Mouse (Mus musculus) neural tube, embryonic 13.5 days (tissue): Measurements from ENCODE around the gene Pigb. TPM values are rescaled to one million over a fixed set of nuclear protein-coding genes. Genes with fewer than 3 reads are reported as not detected.

ENCODE experiments used
- ATAC-seq: fragments of 200-750 bp; cut with Nextera tagmentation; 2 replicates; pipeline ENCODE4 v1.8.0; 2017; ENCODE audit warnings: low read depth, mild to moderate bottlenecking, moderate TSS enrichment, moderate library complexity
- H3K27ac ChIP-seq: fragments of 300-500 bp; sonication (generic); replicated peaks from 2 replicates; pipeline ENCODE4 v1.5.1; 2015; ENCODE audit warnings: moderate library complexity, mild to moderate bottlenecking, inconsistent platforms
- H3K27me3 ChIP-seq: fragments of 300-500 bp; sonication (generic); 2 replicates; pipeline ENCODE4 v1.6.1; 2015; ENCODE audit warnings: mild to moderate bottlenecking, inconsistent platforms
- H3K36me3 ChIP-seq: fragments of 300-500 bp; sonication (generic); 2 replicates; pipeline ENCODE4 v1.6.1; 2015; ENCODE audit warnings: mild to moderate bottlenecking, inconsistent platforms
- H3K4me1 ChIP-seq: fragments of 300-500 bp; sonication (generic); replicated peaks from 2 replicates; pipeline ENCODE4 v1.6.1; 2015; ENCODE audit warnings: inconsistent platforms
- H3K4me2 ChIP-seq: fragments of 300-500 bp; sonication (generic); 2 replicates; pipeline ENCODE4 v1.6.1; 2015; ENCODE audit warnings: inconsistent platforms, mild to moderate bottlenecking, moderate library complexity
- H3K4me3 ChIP-seq: fragments of 300-500 bp; sonication (generic); 2 replicates; pipeline ENCODE4 v1.5.1; 2015; ENCODE audit warnings: mild to moderate bottlenecking, inconsistent platforms
- H3K9ac ChIP-seq: fragments of 300-500 bp; sonication (generic); 2 replicates; pipeline ENCODE4 v1.6.1; 2015; ENCODE audit warnings: moderate library complexity, mild to moderate bottlenecking, inconsistent platforms
- H3K9me3 ChIP-seq: fragments of 300-500 bp; sonication (generic); 2 replicates; pipeline ENCODE4 v1.6.1; 2016; ENCODE audit warnings: inconsistent platforms
- WGBS: fragments of 180-500 bp; shearing (Covaris S2); methylation state at CpG from one replicate; pipeline ENCODE4 v1.1.7; 2015; 5-methylcytosine and 5-hydroxymethylcytosine counted together
- polyA plus RNA-seq: library from polyadenylated mRNA; unstranded; fragments of >200 nt; fragmentation: Nextera tagmentation; extraction: Ambion mirVana; gene quantifications from 2 replicates; pipeline ENCODE4 v1.2.1, GENCODE M21; 2015

The Pigb gene
- polyA plus RNA-seq, 1 experiment from 2014 or later, result 11.3 TPM

GRCm38 (mm10) chr9:73044146-73045079, 4.2 kb upstream of the Pigb start, which contains the start of gene Rab27a:
Rab27a (plus strand) TSS chr9:73044854.
- WGBS, result 1% methylated on average over 41 of the region's 41 CpGs
- Histone ChIP-seq H3K36me3 (no peaks in the 10 kb centered on the region), H3K27ac (0 out of 2 replicates have a peak within 1 kb of the TSS, but pooled peaks have one; percentile 7), H3K27me3 (no peaks in the 10 kb centered on the region; the same call in 1 of the 2 replicates), H3K9ac (peak within 1 kb of the TSS; percentile 74), H3K4me2 (peak within 1 kb of the TSS; percentile 87), H3K4me1 (peaks cover 27% of the 10 kb centered on the region), H3K4me3 (peak within 1 kb of the TSS; percentile 45), H3K9me3 (no peaks in the 10 kb centered on the region)
- ATAC-seq, result peak; percentile 57

- Histone ChIP-seq H3K36me3 (peaks cover 5% of the 10 kb centered on the region; the same call in 1 of the 2 replicates), H3K4me3 (peak overlapping the region; percentile 80), H3K27ac (peak overlapping the region; percentile 85), H3K27me3 (no peaks in the 10 kb centered on the region), H3K4me2 (peak overlapping the region; percentile 86), H3K9ac (peak overlapping the region; percentile 86), H3K9me3 (no peaks in the 10 kb centered on the region), H3K4me1 (peaks cover 25% of the 10 kb centered on the region)
- under 1% methylated on average over 49 of the region's 49 CpGs for WGBS
- ATAC-seq, result peak; percentile 92
Measured at GRCm38 (mm10) chr9:73039222-73039945, 794 bp downstream of the Pigb start.

GRCm38 (mm10) chr9:73033406-73033805, 6.8 kb downstream of the Pigb start:
- Histone ChIP-seq H3K9ac (no peak overlapping the region), H3K27ac (no peak overlapping the region)
- 98% methylated on average over 1 of the region's 1 CpGs for WGBS

GRCm38 (mm10) chr9:73031421-73031820, 8.8 kb downstream of the Pigb start:
- H3K36me3 ChIP-seq, result peaks cover 55% of the 10 kb centered on the region
- no peak overlapping the region for H3K4me3 ChIP-seq
- ATAC-seq, result no peak
- H3K9me3 ChIP-seq, result no peaks in the 10 kb centered on the region
- WGBS, result 73% methylated on average over 4 of the region's 4 CpGs
- H3K4me2 ChIP-seq, result no peak overlapping the region
- H3K27me3 ChIP-seq, result no peaks in the 10 kb centered on the region
- H3K27ac ChIP-seq, result no peak overlapping the region
- no peak overlapping the region for H3K9ac ChIP-seq
- H3K4me1 ChIP-seq, result no peaks in the 10 kb centered on the region

More at GRCm38 (mm10) chr9:73033406-73033805, 6.8 kb downstream of the Pigb start:
- Histone ChIP-seq H3K27me3 (no peaks in the 10 kb centered on the region), H3K9me3 (no peaks in the 10 kb centered on the region), H3K4me1 (peaks cover 3% of the 10 kb centered on the region; the same call in 1 of the 2 replicates), H3K4me2 (no peak overlapping the region), H3K4me3 (no peak overlapping the region), H3K36me3 (peaks cover 55% of the 10 kb centered on the region)
- no peak for ATAC-seq

- 98% methylated on average over 1 of the region's 1 CpGs for WGBS
- no peak for ATAC-seq
Measured at GRCm38 (mm10) chr9:73030443-73030842, 9.7 kb downstream of the Pigb start.

GRCm38 (mm10) chr9:73025818-73026636, 14.2 kb downstream of the Pigb start:
- 27% methylated on average over 17 of the region's 17 CpGs for WGBS
- Histone ChIP-seq H3K36me3 (peaks cover 44% of the 10 kb centered on the region), H3K27me3 (no peaks in the 10 kb centered on the region), H3K9ac (peak overlapping the region; percentile 0; the same call in 1 of the 2 replicates), H3K4me2 (peak overlapping the region; percentile 24), H3K27ac (no peak overlapping the region), H3K4me1 (no peaks in the 10 kb centered on the region), H3K4me3 (no peak overlapping the region), H3K9me3 (no peaks in the 10 kb centered on the region)
- peak; percentile 76 for ATAC-seq

More at GRCm38 (mm10) chr9:73030443-73030842, 9.7 kb downstream of the Pigb start:
- Histone ChIP-seq H3K27me3 (no peaks in the 10 kb centered on the region), H3K27ac (no peak overlapping the region), H3K9ac (no peak overlapping the region), H3K36me3 (peaks cover 52% of the 10 kb centered on the region), H3K4me1 (no peaks in the 10 kb centered on the region), H3K4me2 (no peak overlapping the region), H3K4me3 (no peak overlapping the region), H3K9me3 (no peaks in the 10 kb centered on the region)

- 89% methylated on average over 5 of the region's 5 CpGs for WGBS
- no peak for ATAC-seq
- no peak overlapping the region for H3K27ac ChIP-seq
- H3K4me1 ChIP-seq, result no peaks in the 10 kb centered on the region
- H3K9me3 ChIP-seq, result no peaks in the 10 kb centered on the region
- H3K27me3 ChIP-seq, result no peaks in the 10 kb centered on the region
- H3K4me3 ChIP-seq, result no peak overlapping the region
- H3K4me2 ChIP-seq, result no peak overlapping the region
- peaks cover 73% of the 10 kb centered on the region for H3K36me3 ChIP-seq
- no peak overlapping the region for H3K9ac ChIP-seq
Measured at GRCm38 (mm10) chr9:73020566-73021097, 19.5 kb downstream of the Pigb start.

GRCm38 (mm10) chr9:73019841-73020240, 20.3 kb downstream of the Pigb start:
- ATAC-seq, result no peak
- Histone ChIP-seq H3K9me3 (no peaks in the 10 kb centered on the region), H3K27ac (no peak overlapping the region), H3K36me3 (peaks cover 81% of the 10 kb centered on the region), H3K4me3 (no peak overlapping the region), H3K27me3 (no peaks in the 10 kb centered on the region), H3K4me1 (no peaks in the 10 kb centered on the region), H3K9ac (no peak overlapping the region), H3K4me2 (no peak overlapping the region)
- 92% methylated on average over 10 of the region's 10 CpGs for WGBS

- Histone ChIP-seq H3K27me3 (no peaks in the 10 kb centered on the region), H3K27ac (no peak overlapping the region), H3K36me3 (peaks cover 96% of the 10 kb centered on the region), H3K4me2 (no peak overlapping the region), H3K4me1 (no peaks in the 10 kb centered on the region), H3K9me3 (no peaks in the 10 kb centered on the region), H3K9ac (no peak overlapping the region), H3K4me3 (no peak overlapping the region)
- ATAC-seq, result no peak
- WGBS, result 93% methylated on average over 13 of the region's 13 CpGs
Measured at GRCm38 (mm10) chr9:73014724-73015123, 25.5 kb downstream of the Pigb start.

GRCm38 (mm10) chr9:73012629-73013028, 27.5 kb downstream of the Pigb start:
- ATAC-seq, result no peak
- WGBS, result 94% methylated on average over 4 of the region's 4 CpGs
- H3K9ac ChIP-seq, result no peak overlapping the region
- H3K27ac ChIP-seq, result no peak overlapping the region
- no peak overlapping the region for H3K4me2 ChIP-seq
- no peak overlapping the region for H3K4me3 ChIP-seq
- no peaks in the 10 kb centered on the region for H3K27me3 ChIP-seq
- peaks cover 88% of the 10 kb centered on the region for H3K36me3 ChIP-seq
- H3K9me3 ChIP-seq, result no peaks in the 10 kb centered on the region
- H3K4me1 ChIP-seq, result no peaks in the 10 kb centered on the region

GRCm38 (mm10) chr9:73008384-73008783, 31.8 kb downstream of the Pigb start:
- H3K4me1 ChIP-seq, result no peaks in the 10 kb centered on the region
- no peak overlapping the region for H3K27ac ChIP-seq
- 75% methylated on average over 3 of the region's 3 CpGs for WGBS
- H3K9me3 ChIP-seq, result no peaks in the 10 kb centered on the region
- peaks cover 81% of the 10 kb centered on the region for H3K36me3 ChIP-seq
- H3K27me3 ChIP-seq, result no peaks in the 10 kb centered on the region
- H3K9ac ChIP-seq, result no peak overlapping the region
- no peak for ATAC-seq
- no peak overlapping the region for H3K4me3 ChIP-seq
- no peak overlapping the region for H3K4me2 ChIP-seq
